Mouse (Mus musculus) CH12.LX (cell line): ENCODE measurements around the gene Nudc. TPM values are rescaled to one million over a fixed set of nuclear protein-coding genes. Genes with fewer than 3 reads are reported as not detected.

Experiments used
- ETS1 ChIP-seq: conservative IDR thresholded peaks from 2 replicates; pipeline ENCODE4 v1.6.1; 2012; ENCODE audit warnings: low read depth, mild to moderate bottlenecking, inconsistent platforms, low read length, improper control_type of control experiment, moderate library complexity
- GABPA ChIP-seq: IDR thresholded peaks from 2 replicates; pipeline ENCODE4 v1.6.1; 2012; ENCODE audit warnings: low read depth, low read length, improper control_type of control experiment, inconsistent platforms; ENCODE audit not compliant: insufficient replicate concordance
- SIN3A ChIP-seq: IDR thresholded peaks from 2 replicates; pipeline ENCODE4 v1.6.1; 2012; ENCODE audit warnings: low read length, improper control_type of control experiment, inconsistent platforms
- polyA plus RNA-seq: library from polyadenylated mRNA; unstranded; fragments of >175 nt; gene quantifications from 2 replicates; pipeline ENCODE4 v1.2.1, GENCODE M21; 2012; ENCODE audit warnings: low read depth; ENCODE audit not compliant: insufficient read length
- total RNA-seq, 2 experiments: library from RNA; depleted of rRNA; stranded (reverse); fragments of 300-350 nt in 1 of 2; fragments of >200 nt in 1 of 2; gene quantifications; 2 replicates each; pipeline ENCODE4 v1.2.3; 2012 to 2014

Nudc gene
- total and polyA plus RNA-seq, 3 experiments = 199 to 718 (median 408) TPM

DNA sequence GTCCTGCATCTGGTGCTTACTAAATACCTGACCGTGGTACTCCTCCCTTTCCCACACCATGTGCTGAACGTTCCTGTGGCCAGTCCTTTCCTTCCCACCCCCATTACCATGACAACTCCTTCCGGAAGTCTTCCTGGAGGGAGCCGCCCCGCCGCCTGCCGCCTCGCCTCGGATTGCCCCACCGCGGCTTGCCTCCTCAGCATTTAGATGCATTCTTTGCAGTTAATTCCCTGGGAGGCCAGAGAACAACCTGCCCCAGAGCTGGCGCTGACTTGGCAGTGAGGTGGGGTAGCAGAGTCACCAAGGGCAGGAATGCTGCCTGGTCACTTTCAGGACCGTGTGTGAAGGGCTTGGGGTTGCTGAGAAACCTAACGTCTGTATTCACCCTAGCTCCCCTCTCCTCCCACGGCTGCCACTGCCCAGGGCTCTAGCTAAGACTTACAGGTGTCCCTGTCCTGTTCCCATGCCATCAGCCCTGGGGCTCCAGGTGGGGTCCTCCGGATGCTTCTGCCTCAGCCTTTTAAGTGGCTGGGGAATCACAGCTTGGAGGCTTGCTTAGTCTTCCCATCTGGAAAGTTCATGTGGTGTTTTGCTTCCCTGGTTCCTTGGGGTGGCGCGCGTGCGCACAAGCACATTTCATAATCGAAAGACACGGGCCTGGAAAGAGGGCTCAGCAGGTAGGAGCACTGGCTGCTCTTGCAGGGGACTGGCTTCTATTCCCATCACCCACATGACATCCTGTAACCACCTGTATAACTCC, 61.4 kb downstream of the Nudc start (continued):
- TF ChIP-seq GABPA = no peak
- TF ChIP-seq SIN3A = no peak
- TF ChIP-seq ETS1 = no peak
- TF ChIP-seq, all 38 proteins: peak for 0

Other genes with a start within 250 kb of the Nudc start
- gene Wdtc1, start 192.5 kb downstream of the Nudc start, total RNA-seq (2012; rRNA removed) = 6.8 and 10.8 TPM in 2 replicates
- 2.8 and 3.0 TPM in 2 replicates for gene Wdtc1, start 192.5 kb downstream of the Nudc start, total RNA-seq (2014; rRNA removed)
- gene Wdtc1, start 192.5 kb downstream of the Nudc start, polyA plus RNA-seq = 9.1 and 9.6 TPM in 2 replicates
- gene Slc9a1, start 176.3 kb downstream of the Nudc start, total RNA-seq (2012; rRNA removed) = 4.2 and 4.7 TPM in 2 replicates
- 0.66 and 1.4 TPM in 2 replicates for gene Slc9a1, start 176.3 kb downstream of the Nudc start, total RNA-seq (2014; rRNA removed)
- 12.0 and 16.7 TPM in 2 replicates for gene Slc9a1, start 176.3 kb downstream of the Nudc start, polyA plus RNA-seq
- gene Tent5b, start 65.9 kb downstream of the Nudc start, total RNA-seq (2012; rRNA removed) = 0.13 TPM in 1 of 2 replicates, not detected in the other
- not detected in 2 replicates for gene Tent5b, start 65.9 kb downstream of the Nudc start, total RNA-seq (2014; rRNA removed)
- not detected in 2 replicates for gene Tent5b, start 65.9 kb downstream of the Nudc start, polyA plus RNA-seq
- not detected in 2 replicates for gene Trnp1, start 47.4 kb downstream of the Nudc start, total RNA-seq (2012; rRNA removed)
- gene Trnp1, start 47.4 kb downstream of the Nudc start, total RNA-seq (2014; rRNA removed) = not detected in 2 replicates
- gene Trnp1, start 47.4 kb downstream of the Nudc start, polyA plus RNA-seq = not detected in 2 replicates
- not detected in 2 replicates for gene Kdf1, start 27.0 kb downstream of the Nudc start, total RNA-seq (2012; rRNA removed)
- gene Kdf1, start 27.0 kb downstream of the Nudc start, total RNA-seq (2014; rRNA removed) = not detected in 2 replicates
- gene Kdf1, start 27.0 kb downstream of the Nudc start, polyA plus RNA-seq = not detected in 2 replicates
- gene Nr0b2, start 7.4 kb upstream of the Nudc start, total RNA-seq (2012; rRNA removed) = not detected in 2 replicates
- not detected in 2 replicates for gene Nr0b2, start 7.4 kb upstream of the Nudc start, total RNA-seq (2014; rRNA removed)
- gene Nr0b2, start 7.4 kb upstream of the Nudc start, polyA plus RNA-seq = not detected in 2 replicates
- 10.8 and 15.7 TPM in 2 replicates for gene Gpatch3, start 28.7 kb upstream of the Nudc start, total RNA-seq (2012; rRNA removed)
- gene Gpatch3, start 28.7 kb upstream of the Nudc start, total RNA-seq (2014; rRNA removed) = 7.2 and 9.7 TPM in 2 replicates
- 20.9 and 26.1 TPM in 2 replicates for gene Gpatch3, start 28.7 kb upstream of the Nudc start, polyA plus RNA-seq
- gene Gpn2, start 38.4 kb upstream of the Nudc start, total RNA-seq (2012; rRNA removed) = 36.2 and 37.4 TPM in 2 replicates
- 30.0 and 35.9 TPM in 2 replicates for gene Gpn2, start 38.4 kb upstream of the Nudc start, total RNA-seq (2014; rRNA removed)
- 34.1 and 36.8 TPM in 2 replicates for gene Gpn2, start 38.4 kb upstream of the Nudc start, polyA plus RNA-seq
- gene Sfn, start 56.2 kb upstream of the Nudc start, total RNA-seq (2012; rRNA removed) = 0.97 and 1.0 TPM in 2 replicates
- 0.61 and 1.1 TPM in 2 replicates for gene Sfn, start 56.2 kb upstream of the Nudc start, total RNA-seq (2014; rRNA removed)
- 2.0 and 2.8 TPM in 2 replicates for gene Sfn, start 56.2 kb upstream of the Nudc start, polyA plus RNA-seq
- gene Zdhhc18, start 104.2 kb upstream of the Nudc start, total RNA-seq (2012; rRNA removed) = 20.1 and 24.3 TPM in 2 replicates
- gene Zdhhc18, start 104.2 kb upstream of the Nudc start, total RNA-seq (2014; rRNA removed) = 13.7 and 15.9 TPM in 2 replicates
- 31.0 and 31.8 TPM in 2 replicates for gene Zdhhc18, start 104.2 kb upstream of the Nudc start, polyA plus RNA-seq
- gene Pigv, start 126.7 kb upstream of the Nudc start, total RNA-seq (2012; rRNA removed) = 3.7 and 4.3 TPM in 2 replicates
- 3.6 and 5.0 TPM in 2 replicates for gene Pigv, start 126.7 kb upstream of the Nudc start, total RNA-seq (2014; rRNA removed)
- gene Pigv, start 126.7 kb upstream of the Nudc start, polyA plus RNA-seq = 2.9 and 4.0 TPM in 2 replicates
- gene Arid1a, start 210.8 kb upstream of the Nudc start, total RNA-seq (2012; rRNA removed) = 17.9 and 19.1 TPM in 2 replicates
- 4.7 and 6.4 TPM in 2 replicates for gene Arid1a, start 210.8 kb upstream of the Nudc start, total RNA-seq (2014; rRNA removed)
- gene Arid1a, start 210.8 kb upstream of the Nudc start, polyA plus RNA-seq = 36.3 and 47.1 TPM in 2 replicates